Mouse (Mus musculus): ENCODE measurements around the gene Slit3.

Slit3 gene

GRCm38 (mm10) chr11:35274036-35274435 lies 153.0 kb downstream of the Slit3 start:
- DNase-seq (ENCODE audit: low read depth, low spot score) = no peak

GRCm38 (mm10) chr11:35275300-35275699 lies 154.3 kb downstream of the Slit3 start:
- DNase-seq (ENCODE audit: low read depth, low spot score) = peak; percentile 93

GRCm38 (mm10) chr11:35276001-35276400 lies 155.0 kb downstream of the Slit3 start:
- no peak for DNase-seq (ENCODE audit: low read depth, low spot score)

GRCm38 (mm10) chr11:35278128-35278769 lies 157.2 kb downstream of the Slit3 start:
- DNase-seq (ENCODE audit: low read depth, low spot score) = no peak

- no peak for DNase-seq (ENCODE audit: low read depth, low spot score)
Observed at GRCm38 (mm10) chr11:35280826-35281225, 159.8 kb downstream of the Slit3 start.

- peak; percentile 64 for DNase-seq (ENCODE audit: low read depth, low spot score)
Observed at GRCm38 (mm10) chr11:35282001-35282632, 161.1 kb downstream of the Slit3 start.

- peak; percentile 92 for DNase-seq (ENCODE audit: low read depth, low spot score)
Observed at GRCm38 (mm10) chr11:35282825-35283571, 162.0 kb downstream of the Slit3 start.

GRCm38 (mm10) chr11:35283767-35284166 lies 162.7 kb downstream of the Slit3 start:
- peak; percentile 52 for DNase-seq (ENCODE audit: low read depth, low spot score)

GRCm38 (mm10) chr11:35286578-35287390 lies 165.8 kb downstream of the Slit3 start:
- DNase-seq (ENCODE audit: low read depth, low spot score) = peak; percentile 59

GRCm38 (mm10) chr11:35288056-35288455 lies 167.0 kb downstream of the Slit3 start:
- no peak for DNase-seq (ENCODE audit: low read depth, low spot score)

GRCm38 (mm10) chr11:35288761-35289278 lies 167.8 kb downstream of the Slit3 start:
- no peak for DNase-seq (ENCODE audit: low read depth, low spot score)

GRCm38 (mm10) chr11:35292228-35292747 lies 171.3 kb downstream of the Slit3 start:
- DNase-seq (ENCODE audit: low read depth, low spot score) = no peak

GRCm38 (mm10) chr11:35293197-35293596 lies 172.2 kb downstream of the Slit3 start:
- DNase-seq (ENCODE audit: low read depth, low spot score) = no peak

GRCm38 (mm10) chr11:35294670-35295069 lies 173.6 kb downstream of the Slit3 start:
- no peak for DNase-seq (ENCODE audit: low read depth, low spot score)

GRCm38 (mm10) chr11:35295162-35295799 lies 174.3 kb downstream of the Slit3 start:
- DNase-seq (ENCODE audit: low read depth, low spot score) = no peak

GRCm38 (mm10) chr11:35296803-35297202 lies 175.8 kb downstream of the Slit3 start:
- DNase-seq (ENCODE audit: low read depth, low spot score) = no peak

GRCm38 (mm10) chr11:35297319-35297718 lies 176.3 kb downstream of the Slit3 start:
- DNase-seq (ENCODE audit: low read depth, low spot score) = no peak

- no peak for DNase-seq (ENCODE audit: low read depth, low spot score)
Observed at GRCm38 (mm10) chr11:35298526-35298925, 177.5 kb downstream of the Slit3 start.

- DNase-seq (ENCODE audit: low read depth, low spot score) = peak; percentile 38
Observed at GRCm38 (mm10) chr11:35299857-35300375, 178.9 kb downstream of the Slit3 start.

- no peak for DNase-seq (ENCODE audit: low read depth, low spot score)
Observed at GRCm38 (mm10) chr11:35302272-35302671, 181.2 kb downstream of the Slit3 start.
